Mouse (Mus musculus) adrenal gland, adult 8-10 months (tissue): Measurements from ENCODE around the gene Mrpl19. TPM values are rescaled to one million over a fixed set of nuclear protein-coding genes. Genes with fewer than 3 reads are reported as not detected.

Source experiments
- DNase-seq: peaks from one replicate; pipeline ENCODE4 v3.0.0; 2022
- total RNA-seq, 4 experiments: library from RNA; stranded (reverse); gene quantifications; 2 replicates each; pipeline ENCODE4 v1.2.4; 2022

Gene Mrpl19
- 10 to 100 TPM; 36.9 to 39.0 (median 39.0) TPM for total RNA-seq

DNA sequence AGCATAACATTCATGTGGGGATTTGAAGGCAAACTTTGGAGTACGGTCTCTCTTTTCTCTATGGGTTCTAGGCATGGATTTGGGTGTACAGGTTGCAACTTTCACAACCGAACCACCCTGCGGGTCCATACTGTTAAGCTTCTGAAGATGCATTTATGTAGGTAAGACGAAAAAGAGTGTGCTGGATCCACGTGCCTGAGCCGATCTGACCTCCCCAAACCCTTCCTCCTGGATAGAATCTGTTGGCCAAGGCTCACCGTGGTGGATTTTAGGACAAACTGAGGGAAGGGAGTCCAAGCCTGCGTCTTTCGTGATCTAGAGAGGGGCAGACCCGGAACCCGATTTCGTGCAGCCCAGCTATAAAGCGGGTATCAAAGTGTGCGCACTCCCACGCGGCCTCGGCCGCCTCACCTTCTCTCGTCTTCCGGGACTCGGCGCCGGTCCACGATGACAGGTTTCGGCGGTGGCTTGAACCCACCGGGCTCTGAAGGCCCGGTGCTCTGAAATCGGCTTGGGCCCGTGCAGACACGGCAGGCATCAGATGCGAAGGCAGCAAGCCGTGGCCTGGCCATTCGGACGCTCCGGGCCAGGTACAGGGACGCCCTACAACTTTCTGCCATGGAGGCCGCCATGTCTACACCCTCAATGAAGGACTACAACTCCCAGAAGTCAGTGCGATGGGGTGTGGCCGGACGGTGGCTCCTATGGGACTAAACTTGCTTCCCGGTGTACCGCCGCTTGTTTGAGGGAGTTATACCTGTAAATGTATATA lies at the start of gene Mrpl19:
Gene Mrpl19, minus strand, starts transcription at position 663 of the 772 bp plus-strand sequence.
- DNase-seq: peak; percentile 89

DNA sequence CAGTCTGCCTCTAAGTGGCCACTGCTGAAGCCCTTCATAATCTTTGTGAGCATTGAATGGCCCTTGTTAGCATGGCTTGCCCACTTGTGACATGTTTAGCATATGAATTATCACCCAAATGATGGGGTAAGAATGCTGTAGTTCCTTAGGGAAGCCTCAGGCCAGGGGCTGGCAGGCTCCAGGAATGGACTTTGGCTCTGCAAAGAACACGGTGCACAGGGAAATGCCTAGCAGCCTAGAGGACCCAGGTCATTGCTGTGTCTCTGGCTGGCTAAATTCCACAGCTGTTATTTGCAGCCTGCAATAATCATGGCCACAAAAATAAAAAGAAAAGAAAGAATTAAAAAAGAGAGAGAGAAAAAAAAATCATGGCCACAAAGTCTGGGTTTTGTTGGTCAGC lies 46.6 kb upstream of the Mrpl19 start:
- DNase-seq: no peak

DNA sequence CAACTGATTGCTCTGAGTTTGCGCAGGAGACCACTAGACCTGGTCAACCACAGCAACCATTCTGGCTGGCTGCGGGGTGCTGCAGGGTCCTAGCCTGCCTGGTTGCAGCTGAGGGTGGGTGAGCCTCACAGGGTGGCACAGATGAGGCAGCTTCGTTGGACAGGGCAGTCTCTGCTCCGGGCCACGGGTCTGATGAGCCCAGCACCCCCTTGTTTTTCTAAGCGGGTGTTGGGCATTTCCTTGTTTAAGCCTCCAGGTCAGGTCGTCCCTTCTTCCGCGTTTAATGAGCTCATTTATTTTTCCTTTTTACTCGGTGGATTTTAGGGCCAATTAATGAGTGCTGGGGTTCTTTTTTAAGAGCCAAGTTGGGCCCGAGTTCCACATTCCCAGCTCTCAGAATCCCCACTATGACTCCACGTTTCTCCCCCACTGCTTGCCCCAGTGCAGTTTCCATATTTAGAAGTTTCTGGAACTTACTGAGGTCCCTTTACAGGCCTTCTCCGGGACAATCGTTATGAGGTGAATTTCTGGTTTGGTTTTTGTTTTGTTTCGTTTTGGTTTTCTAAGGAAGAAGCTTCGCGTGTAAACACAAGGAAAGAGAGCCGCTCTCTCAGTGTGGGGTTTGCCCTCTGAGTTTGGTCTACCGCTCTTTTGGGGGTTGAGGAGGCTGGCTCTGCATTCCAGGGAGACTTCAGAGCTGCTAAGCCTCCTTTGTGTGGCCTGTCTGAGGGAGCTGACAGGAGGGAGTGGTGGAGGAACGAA lies 24.5 kb upstream of the Mrpl19 start:
- DNase-seq: no peak

DNA sequence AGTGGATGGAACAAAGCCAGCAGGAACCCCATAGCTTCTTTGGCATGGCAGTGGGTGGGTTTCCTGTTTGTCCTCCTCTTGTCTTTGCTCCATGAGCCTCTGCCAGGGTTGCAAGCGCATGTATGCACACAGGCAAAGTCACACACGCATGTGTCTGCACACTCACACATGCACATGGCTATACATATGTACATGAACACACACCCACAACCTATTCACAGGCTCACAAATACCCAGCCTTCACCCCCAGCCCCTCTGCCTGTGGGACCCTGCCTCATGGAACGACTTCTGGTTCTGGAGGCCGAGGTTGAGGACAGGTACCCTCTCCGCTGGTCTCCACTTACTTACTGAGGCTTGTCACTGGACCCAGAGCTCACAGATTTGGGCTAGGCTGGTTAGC lies 22.6 kb upstream of the Mrpl19 start:
- no peak for DNase-seq

DNA sequence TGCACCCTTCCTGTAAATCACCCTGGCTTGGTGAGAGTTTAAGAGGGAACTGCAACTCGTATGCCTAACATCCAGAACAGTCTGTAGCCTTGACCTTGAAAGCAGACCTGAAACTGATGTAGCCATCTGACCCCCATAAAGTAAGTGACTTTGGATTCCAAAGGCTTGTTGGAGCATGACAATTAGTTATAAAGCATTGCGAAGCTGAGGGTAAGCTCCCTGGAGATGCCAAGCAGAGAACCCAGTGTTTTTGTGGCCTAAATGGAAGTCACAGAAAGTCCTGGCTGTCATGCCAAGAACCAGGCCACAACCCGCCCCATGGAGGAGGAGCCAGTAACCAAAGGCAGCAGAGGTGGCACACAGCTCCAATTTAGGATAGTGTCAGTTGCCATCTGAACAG lies 21.8 kb upstream of the Mrpl19 start:
- peak; percentile 40 for DNase-seq

DNA sequence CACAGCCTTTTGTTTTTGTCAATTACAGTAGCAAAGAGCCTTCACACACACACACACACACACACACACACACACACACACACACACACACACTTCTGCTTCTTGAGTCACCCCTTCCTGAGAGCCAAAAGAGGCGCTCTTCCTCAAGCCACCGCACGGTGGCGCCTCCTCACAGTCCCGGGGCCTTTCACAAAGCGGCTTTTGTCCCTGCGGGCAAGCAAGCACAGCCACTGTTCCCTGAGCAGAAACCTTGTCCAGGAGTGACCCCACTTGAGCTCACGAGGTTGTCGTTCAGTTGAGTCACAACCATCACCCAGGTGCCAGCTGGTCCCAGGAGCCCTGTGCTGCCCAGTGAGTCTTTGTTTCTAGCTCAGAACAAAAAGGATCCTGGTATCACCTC lies 21.3 kb upstream of the Mrpl19 start:
- peak; percentile 81 for DNase-seq

DNA sequence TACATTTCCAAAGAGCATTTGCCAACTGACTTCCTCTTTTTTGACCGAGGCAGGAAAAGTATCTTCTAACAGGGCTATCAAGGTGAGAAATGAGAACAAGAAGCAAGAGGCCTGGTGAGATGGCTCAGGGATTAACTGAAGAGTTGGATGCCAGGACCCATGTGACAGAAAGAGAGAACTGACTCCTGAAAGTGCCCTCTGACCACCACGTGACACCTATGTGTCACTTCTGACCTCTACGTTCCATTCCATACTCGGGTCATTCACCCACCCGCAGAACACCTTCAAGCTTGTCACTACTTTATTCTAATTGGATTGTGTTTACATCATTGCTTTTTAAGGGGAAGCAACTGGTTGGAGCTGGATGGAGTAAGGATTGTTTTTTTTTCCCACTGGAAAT lies 20.8 kb upstream of the Mrpl19 start:
- DNase-seq: no peak

DNA sequence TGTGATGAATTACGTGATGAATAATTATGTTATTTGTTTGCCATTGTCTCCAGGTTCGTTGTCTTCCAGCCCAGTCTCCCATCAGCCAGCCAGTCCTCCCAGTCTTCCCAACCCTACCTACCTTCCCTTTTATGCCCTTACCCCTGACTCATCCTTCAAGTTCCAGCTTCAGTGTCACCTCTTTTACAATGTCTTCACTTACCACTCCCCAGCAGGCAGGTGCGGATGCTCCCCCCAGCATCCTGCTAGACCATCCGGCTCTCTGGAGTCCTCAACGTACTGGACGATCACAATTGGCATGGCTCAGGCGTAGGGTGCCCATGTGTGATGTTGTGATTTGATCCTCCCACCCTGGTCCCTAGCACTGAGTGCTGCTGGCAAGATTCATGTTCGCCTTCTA lies 20.4 kb upstream of the Mrpl19 start:
- no peak for DNase-seq

DNA sequence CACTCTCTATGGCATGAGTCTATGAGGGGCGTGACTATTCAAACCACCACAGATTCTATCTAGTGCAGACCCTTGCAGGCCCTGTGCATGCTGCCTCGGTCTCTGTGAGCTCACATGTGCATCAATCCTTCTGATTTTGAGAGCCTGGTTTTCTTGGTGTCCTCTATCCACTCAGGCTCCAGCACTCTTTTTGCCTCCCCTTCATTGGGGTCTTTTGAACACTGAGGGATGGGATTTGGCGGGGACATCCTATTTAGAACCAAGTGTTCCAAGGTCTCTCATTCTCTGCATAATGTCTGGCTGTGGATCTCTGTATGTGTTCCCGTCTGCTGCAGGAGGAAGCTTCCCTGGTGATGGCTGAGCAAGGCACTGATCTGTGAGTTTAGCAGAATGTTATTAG lies 13.5 kb upstream of the Mrpl19 start:
- DNase-seq: no peak

DNA sequence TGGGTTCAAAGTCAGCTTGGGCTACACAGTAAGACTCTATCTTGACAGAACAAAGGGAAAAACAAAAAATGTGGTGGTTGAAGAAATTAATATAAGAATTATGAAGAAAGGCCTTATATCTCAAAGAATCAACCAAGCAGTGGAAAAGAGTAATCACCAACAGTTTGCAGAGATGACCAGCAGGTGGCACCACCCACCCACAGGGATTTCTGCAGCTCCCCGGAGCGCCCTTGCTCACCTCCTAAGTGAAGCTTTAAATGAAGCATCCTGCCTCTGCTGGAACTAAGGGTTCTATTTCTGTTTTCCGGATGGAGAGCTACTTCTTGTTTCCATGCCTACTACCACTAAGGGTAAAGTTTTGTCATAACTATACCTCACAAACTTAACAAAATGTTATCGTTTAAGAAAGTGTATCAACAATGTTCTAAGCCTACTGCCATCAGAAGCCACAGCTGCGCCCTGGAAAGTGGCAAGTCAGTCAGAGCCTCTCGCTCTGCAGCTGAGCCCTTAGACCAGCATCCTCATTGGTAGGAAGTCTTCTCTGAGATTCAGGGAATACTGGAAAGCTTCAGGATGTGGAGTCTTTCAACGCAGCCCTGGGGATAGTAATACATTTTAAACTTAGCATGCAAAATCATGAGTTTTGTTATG lies 10.3 kb upstream of the Mrpl19 start:
- DNase-seq: peak; percentile 45

DNA sequence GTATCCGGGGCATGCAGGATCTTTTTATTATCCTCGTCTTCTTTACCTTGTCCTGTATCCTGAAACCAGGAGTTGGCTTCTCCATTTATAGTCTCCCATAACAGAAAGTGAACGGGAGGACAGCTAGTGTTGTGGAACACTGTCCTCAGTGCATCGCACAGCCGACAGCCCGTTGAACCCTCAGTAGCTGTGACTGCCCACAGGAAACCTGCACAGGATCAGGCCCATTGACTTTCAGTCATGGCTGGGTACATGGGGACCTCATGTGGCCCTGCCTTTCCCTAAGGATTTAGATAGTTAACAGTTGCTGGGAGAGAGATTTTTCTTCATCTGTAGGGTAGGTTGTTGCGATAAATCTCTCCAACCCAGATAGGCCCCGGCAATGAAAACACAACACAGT lies 6.8 kb upstream of the Mrpl19 start:
- DNase-seq: no peak

DNA sequence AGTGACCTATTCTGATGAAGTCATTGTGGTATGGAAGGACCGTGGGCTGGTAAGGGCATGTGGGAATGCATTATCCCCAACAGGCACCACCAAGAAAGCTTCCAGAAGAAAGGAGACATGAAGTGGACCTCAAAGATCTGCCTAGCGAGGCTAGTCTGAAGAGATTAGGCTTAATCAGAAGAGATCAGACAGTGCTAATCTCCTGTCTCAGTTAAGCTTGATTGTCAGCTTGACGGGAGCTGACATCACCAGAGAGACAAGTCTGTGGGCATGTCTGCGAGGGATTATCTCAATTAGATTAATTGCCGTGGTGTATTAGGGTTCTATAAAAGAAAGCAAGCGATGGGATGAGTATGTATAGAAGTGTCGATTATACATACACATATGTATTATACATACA lies 5.4 kb upstream of the Mrpl19 start:
- DNase-seq: no peak

DNA sequence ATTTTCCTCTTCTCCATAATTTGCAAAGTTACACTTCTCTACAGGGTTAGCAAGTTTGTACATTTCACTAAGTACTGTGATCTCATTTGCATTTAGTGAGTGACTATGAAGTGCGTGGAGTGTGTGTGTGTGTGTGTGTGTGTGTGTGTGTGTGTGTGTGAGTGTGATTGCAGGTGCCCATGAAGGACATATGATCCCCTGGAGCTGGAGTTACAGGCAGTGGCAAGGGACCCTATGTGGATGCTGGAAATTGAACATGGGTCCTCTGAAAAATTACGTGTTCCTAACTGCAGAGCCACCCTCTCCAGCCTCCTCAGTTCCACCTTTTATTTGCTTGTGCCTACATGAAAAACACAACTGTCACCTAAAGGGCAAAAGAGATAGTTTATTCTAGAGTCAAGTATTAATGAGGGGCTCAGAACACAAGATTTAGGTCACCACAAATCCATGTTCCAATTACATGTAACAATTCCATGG lies 348 bp upstream of the Mrpl19 start:
- no peak for DNase-seq

DNA sequence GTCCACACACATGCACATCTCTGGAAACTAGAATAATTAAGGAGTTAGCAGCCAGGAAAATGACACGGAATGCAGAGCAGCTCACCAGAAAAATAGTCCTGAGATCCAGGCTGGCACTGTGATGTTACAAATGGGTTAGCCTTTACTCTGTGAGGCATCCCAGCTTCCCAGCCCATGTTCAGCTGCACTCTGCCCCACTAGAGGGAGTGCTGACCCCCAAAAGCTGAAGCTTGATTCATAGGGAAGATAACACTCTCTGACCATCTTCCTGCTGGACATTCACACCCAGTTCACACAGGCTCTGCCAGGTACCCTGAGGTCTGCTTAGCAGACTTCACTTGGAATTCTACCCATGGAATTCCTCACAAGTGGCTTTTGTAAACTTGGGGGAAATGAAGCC lies 5.5 kb downstream of the Mrpl19 start:
- DNase-seq: no peak

DNA sequence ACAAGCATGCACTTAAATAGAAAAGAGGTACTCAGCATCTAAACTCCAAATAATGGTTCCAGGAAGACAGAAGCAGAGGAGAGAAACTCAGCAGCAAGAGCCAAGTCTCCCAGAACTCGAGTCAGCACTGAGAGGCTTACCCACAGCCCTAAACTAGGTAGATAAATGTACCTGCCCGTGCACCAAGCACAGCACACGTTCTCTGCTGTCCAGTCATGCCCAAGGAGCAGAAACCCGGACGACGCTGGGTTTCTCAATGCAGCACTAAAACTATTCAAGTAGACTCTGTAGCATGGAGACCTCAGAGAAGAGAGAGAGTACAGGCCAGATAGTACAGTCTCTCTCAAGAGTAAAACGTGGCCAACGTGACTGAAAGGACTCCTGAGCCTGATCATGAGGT lies 5.9 kb downstream of the Mrpl19 start:
- DNase-seq: no peak

DNA sequence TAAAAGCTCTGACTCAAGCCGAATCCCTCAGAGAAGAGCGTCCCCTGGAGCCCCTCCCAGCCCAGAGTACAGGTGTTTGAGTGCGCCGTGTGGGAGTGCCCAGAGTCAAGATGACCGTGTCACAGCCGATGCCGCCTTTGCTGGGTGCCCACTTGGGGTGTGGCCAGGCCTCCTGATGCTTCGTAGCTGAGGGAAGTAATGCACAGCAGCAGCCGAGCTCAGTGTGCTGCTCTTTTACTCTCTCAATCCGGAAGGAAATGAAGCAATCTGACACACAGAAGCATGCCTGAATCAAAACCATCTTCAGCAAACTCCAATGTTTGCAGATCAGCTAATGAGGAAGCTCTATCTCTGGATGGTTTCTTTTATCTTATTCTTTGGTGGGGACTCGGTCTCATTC lies 7.8 kb downstream of the Mrpl19 start:
- no peak for DNase-seq

DNA sequence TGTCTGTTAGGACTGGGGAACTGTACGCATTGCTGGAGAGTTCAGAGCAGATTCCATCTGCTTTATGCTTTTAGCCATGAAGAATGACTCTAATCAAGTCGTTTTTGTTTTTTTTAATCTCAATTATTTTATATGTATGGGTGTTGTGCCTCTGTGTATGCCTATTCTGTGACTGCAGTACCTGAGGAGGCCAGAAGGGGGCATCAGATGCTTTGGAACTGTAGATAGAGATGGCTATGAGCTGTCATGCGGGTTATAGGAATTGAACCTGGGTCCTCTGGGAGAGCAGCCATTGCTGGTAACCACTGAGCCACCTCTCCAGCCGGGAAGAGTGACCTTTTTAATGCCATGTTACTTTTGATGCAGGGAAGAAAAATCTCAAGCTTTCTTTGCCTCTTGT lies 9.4 kb downstream of the Mrpl19 start:
- DNase-seq: no peak

DNA sequence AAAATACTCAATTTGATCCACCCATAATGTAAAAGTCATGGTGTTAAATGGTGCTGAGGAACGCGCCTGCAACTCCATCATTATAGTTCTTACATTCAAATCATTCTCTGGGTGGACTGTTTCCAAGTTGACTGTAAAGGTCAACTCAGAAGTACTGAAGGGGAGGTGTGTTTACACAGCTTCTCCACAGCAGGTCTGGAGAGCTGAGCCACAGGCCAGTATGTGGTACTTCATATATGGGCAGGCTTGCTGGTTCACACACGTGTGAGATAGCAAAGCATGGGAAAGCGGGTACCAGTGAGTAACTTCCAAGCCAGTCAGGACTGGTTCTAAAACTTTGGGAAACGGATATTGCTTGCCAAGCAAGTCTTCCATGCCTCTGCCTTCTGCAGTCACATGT lies 10.6 kb downstream of the Mrpl19 start:
- no peak for DNase-seq

DNA sequence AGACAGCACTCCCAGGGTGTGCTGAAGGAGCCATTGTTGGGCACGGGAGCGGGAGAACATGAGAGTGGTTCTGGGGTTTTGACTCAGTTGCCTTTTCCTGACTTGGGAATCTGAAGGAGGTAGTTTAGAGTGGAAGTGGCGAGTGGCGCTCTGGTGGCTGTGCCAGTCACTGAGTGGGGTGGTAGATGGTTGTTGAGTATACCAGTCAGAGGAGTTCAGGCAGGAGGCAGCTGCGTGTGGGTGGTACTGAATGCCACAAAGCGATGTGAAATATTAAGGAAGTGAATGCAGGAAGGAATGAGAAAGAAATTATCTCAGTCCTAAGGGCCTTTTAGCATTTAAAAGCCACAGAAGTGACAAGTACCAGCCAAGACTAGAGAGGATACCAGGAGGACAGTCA lies 18.9 kb downstream of the Mrpl19 start:
- DNase-seq: no peak

DNA sequence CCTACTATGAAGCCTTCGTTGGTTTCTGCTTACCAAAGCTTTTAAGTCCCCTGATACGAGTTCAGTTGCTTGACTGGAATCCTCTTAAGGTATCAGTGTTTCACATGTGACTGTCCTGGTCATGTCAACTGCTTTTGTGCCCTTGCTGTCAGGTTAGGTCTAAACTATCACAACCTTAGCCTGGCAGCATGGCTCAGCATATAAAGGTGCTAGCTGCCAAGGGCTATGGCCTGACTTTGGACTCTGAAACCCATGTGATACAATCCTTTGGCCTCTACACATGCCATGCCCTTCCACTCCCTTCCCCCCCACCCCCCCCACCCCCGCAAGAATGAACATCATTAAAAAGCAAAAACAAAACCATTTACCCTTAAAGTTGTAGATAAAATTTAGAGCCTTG lies 21.3 kb downstream of the Mrpl19 start:
- no peak for DNase-seq

DNA sequence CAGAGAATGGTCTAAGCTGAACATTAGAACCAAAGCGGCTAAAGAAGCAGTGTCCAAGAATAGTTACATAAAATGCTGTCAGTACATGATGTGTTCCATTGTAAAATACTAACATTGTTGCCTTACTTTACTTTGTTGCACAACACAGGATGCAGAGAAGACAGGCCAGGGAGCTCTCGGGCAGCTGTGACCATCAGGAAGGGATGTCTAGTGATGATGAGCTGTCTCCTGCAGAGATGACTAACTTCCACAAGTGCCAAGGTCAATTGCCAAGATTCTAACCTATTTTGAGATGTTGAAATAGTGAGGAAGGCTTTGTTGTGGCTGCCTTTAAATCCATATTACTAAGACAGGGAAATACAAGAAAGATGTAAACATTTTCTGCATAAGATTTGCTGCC lies 22.5 kb downstream of the Mrpl19 start:
- peak; percentile 37 for DNase-seq

DNA sequence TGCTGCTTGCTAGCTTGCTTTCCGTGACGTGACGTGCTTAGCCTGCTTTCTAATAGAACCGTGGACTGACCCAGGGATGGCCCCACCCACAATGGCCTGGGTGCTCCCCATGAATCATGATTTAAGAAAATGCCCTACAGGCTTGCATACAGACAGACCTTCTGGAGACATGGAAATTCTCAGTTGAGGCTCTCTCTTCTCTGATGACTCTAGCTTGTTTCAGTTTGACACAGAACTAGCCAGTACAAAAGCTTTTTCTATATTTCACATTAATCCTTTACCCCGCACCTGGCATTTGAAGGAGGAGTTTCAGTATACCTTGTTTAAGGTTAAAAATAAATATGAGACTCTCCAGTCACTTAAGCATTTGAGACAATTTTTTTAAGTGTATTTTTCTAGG lies 24.0 kb downstream of the Mrpl19 start:
- no peak for DNase-seq

DNA sequence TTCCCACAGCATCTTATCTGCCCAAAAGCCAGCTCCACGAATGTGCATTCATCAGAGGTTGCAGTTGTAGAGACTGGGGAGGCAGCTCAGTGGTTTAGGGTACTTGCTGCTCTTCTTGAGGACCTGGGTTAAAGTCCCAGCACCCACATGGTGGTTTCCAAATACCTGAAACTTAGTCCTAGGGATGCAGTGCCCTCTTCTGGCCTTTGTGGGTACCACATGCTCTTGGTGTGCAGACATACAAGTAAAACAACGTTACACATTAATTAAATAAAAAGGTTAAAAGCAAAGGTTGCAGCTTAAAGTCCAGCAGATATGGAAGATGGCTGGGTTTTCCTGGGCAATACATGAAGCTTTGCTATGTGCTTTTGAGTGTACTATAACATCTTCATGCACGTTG lies 32.5 kb downstream of the Mrpl19 start:
- no peak for DNase-seq

DNA sequence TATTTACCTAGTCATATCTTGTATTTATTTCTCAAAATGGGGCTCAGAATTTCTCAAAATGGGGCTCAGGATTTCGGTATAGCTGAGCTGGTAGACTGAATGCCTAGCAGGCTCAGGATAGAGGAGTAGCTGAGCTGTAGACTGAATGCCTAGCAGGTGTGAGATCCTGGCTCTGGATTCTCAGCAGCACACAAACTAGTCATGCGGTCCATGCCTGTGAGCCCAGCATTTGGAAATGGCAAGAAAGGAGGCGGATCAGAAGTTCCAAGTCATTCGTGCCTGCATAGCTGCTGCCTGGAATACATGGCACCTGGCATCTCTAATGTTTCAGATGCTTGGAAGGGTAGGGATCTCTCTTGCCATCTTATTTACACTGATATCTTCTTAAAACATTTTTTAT lies 36.4 kb downstream of the Mrpl19 start:
- no peak for DNase-seq
